In genomic region chr19:17482126-17482790, GRCm38 (mm10) we compare ENCODE assay signal across 16 mouse cellular contexts.
"Had no signal": no experiment of that assay in that cellular context is flagged by ENCODE, and none has a peak within 500 bp of the region (broad histone marks: within the 10 kb centered on the region; RNA-seq: fewer than 3 reads in every experiment).

No protein-coding gene starts in this region.

- ATAC-seq: intestine, embryonic 16.5 days; liver, postnatal 0 days had no signal

- H3K27me3 ChIP-seq: limb, embryonic 12.5 days; liver, embryonic 13.5 days; lung, embryonic 15.5 days had no signal

- H3K27ac ChIP-seq: limb, embryonic 12.5 days; liver, embryonic 13.5 days; lung, embryonic 15.5 days; macrophage had no signal

- H3K4me1 ChIP-seq: limb, embryonic 12.5 days; liver, embryonic 13.5 days; lung, embryonic 15.5 days had no signal

- H3K36me3 ChIP-seq: limb, embryonic 12.5 days; liver, embryonic 13.5 days; lung, embryonic 15.5 days had no signal

- H3K9ac ChIP-seq: limb, embryonic 12.5 days; liver, embryonic 13.5 days; liver, postnatal 0 days; lung, embryonic 15.5 days had no signal

- H3K4me3 ChIP-seq: limb, embryonic 12.5 days; liver, embryonic 13.5 days; lung, embryonic 15.5 days had no signal

- H3K9me3 ChIP-seq: limb, embryonic 12.5 days; liver, embryonic 13.5 days; lung, embryonic 15.5 days had no signal

- H3K4me2 ChIP-seq: limb, embryonic 12.5 days; liver, embryonic 13.5 days; lung, embryonic 15.5 days had no signal

- DNase-seq: kidney, adult 8-10 months; kidney, postnatal 25 days; layer of hippocampus, adult 9-11 months; layer of hippocampus, postnatal 36 days; liver; liver, embryonic 13.5 days; liver, postnatal 0 days; lung, postnatal 14 days; right cerebral cortex, postnatal 4 days; spleen, adult 18-20 months; thymus, adult 18-20 months; thymus, postnatal 25 days had no signal
